Mouse (Mus musculus): ENCODE data around the gene Tmem167. TPM values are rescaled to one million over a fixed set of nuclear protein-coding genes. Genes with fewer than 3 reads are reported as not detected.
"Not testable (repeated sequence)": the region's sequence is repeated elsewhere in the genome, so short reads cannot be mapped to it uniquely, and the experiment has no call there.

Gene Tmem167
- polyA plus RNA-seq (2014; fragmentation: Nextera tagmentation; extraction: Ambion mirVana), result 60.5 and 65.6 TPM in 2 replicates

- ATAC-seq (replicated peaks; ENCODE audit: low FRiP score), result peak; percentile 100
- Histone ChIP-seq H3K9me3 (ENCODE audit: control insufficient read depth, low read length) (no peaks in the 10 kb centered on the region), H3K9ac (ENCODE audit: low read length) (peak within 1 kb of the TSS; percentile 92), H3K27me3 (ENCODE audit: control insufficient read depth, insufficient read depth, low read length) (no peaks in the 10 kb centered on the region), H3K27ac (ENCODE audit: low read depth, low read length) (peak within 1 kb of the TSS; percentile 68), H3K4me3 (ENCODE audit: low read depth, low read length) (peak within 1 kb of the TSS; percentile 86), H3K36me3 (ENCODE audit: control insufficient read depth, insufficient read depth, low read length) (no peaks in the 10 kb centered on the region), H3K4me2 (ENCODE audit: low read depth, low read length, severe bottlenecking) (peak within 1 kb of the TSS; percentile 88), H3K4me1 (replicated peaks; ENCODE audit: control insufficient read depth, insufficient read depth, low read length) (no peaks in the 10 kb centered on the region)
- 2% methylated on average over 39 of the region's 41 CpGs for WGBS
- DNase-seq (ENCODE audit: low spot score), result peak; percentile 94
These were observed at the start of gene Tmem167, which contains the start of gene Xrcc4 for GRCm38 (mm10) chr13:90088962-90089824. Gene Tmem167, plus strand, starts transcription at chr13:90089123. Gene Xrcc4, minus strand, starts transcription at chr13:90089608.

GRCm38 (mm10) chr13:90039613-90040012 is 49.3 kb upstream of the Tmem167 start:
- WGBS, result 6% methylated on average over 2 of the region's 2 CpGs
- Histone ChIP-seq H3K36me3 (ENCODE audit: control insufficient read depth, insufficient read depth, low read length) (no peaks in the 10 kb centered on the region), H3K9me3 (ENCODE audit: control insufficient read depth, low read length) (no peaks in the 10 kb centered on the region), H3K4me3 (ENCODE audit: low read depth, low read length) (no peak overlapping the region), H3K4me2 (ENCODE audit: low read depth, low read length, severe bottlenecking) (no peak overlapping the region), H3K27me3 (ENCODE audit: control insufficient read depth, insufficient read depth, low read length) (0 out of 2 replicates have a peak, but pooled peaks cover 3% of the 10 kb centered on the region), H3K9ac (ENCODE audit: low read length) (no peak overlapping the region), H3K27ac (ENCODE audit: low read depth, low read length) (no peak overlapping the region), H3K4me1 (replicated peaks; ENCODE audit: control insufficient read depth, insufficient read depth, low read length) (no peaks in the 10 kb centered on the region)
- DNase-seq (ENCODE audit: low spot score) (peak; percentile 51), ATAC-seq (replicated peaks; ENCODE audit: low FRiP score) (peak; percentile 49; the same call in 1 of the 2 replicates)

- Histone ChIP-seq H3K27me3 (ENCODE audit: control insufficient read depth, insufficient read depth, low read length) (no peaks in the 10 kb centered on the region), H3K4me2 (ENCODE audit: low read depth, low read length, severe bottlenecking) (no peak overlapping the region), H3K4me3 (ENCODE audit: low read depth, low read length) (no peak overlapping the region), H3K4me1 (replicated peaks; ENCODE audit: control insufficient read depth, insufficient read depth, low read length) (no peaks in the 10 kb centered on the region), H3K9ac (ENCODE audit: low read length) (no peak overlapping the region), H3K36me3 (ENCODE audit: control insufficient read depth, insufficient read depth, low read length) (no peaks in the 10 kb centered on the region), H3K9me3 (ENCODE audit: control insufficient read depth, low read length) (no peaks in the 10 kb centered on the region), H3K27ac (ENCODE audit: low read depth, low read length) (no peak overlapping the region)
- ATAC-seq (replicated peaks; ENCODE audit: low FRiP score), result no peak
- 79% methylated on average over 6 of the region's 6 CpGs for WGBS
- no peak for DNase-seq (ENCODE audit: low spot score)
These were observed 37.2 kb upstream of the Tmem167 start for GRCm38 (mm10) chr13:90051735-90052134.

DNA sequence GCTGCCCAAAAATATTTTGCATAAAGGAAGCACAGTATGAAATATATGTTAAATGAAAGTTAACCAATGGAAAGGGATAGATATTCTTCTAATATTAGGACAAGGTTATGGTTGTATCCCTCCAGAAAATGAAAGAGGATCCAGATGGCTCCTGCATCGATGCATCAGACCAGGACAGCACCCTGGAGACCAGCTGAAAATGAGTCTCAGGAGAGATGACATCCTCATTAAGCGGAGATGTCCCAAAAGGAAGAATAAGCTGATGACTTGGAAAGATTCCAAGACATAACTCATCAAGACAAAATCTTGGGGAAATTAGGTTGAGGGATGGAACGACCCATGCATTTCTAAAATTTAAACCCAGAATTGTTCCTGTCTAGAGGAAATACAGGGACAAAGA is 36.5 kb upstream of the Tmem167 start:
- H3K4me3 ChIP-seq (ENCODE audit: low read depth, low read length), result no peak overlapping the region

DNA sequence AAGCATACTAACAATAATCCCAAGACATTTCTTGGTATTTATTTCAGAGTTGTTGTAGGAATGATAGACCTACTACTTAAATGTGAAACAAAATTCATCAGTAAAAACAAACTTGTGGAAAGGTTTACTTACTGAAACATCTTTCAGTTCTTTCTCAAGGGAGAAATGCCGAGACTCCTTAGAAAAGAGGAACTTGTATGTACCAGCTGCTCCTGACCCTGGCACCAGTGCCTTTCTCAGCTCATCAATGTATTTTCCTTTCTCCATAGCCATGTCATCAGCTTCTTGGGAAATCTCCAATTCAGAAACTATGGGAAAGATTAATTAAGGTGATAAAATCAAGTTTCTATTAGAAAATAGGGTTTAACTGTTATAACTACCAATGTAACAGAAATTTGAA is 27.0 kb upstream of the Tmem167 start:
- ATAC-seq (replicated peaks; ENCODE audit: low FRiP score) (no peak), DNase-seq (ENCODE audit: low spot score) (no peak)
- no peaks in the 10 kb centered on the region for H3K36me3 ChIP-seq (ENCODE audit: control insufficient read depth, insufficient read depth, low read length)
- no peak overlapping the region for H3K4me2 ChIP-seq (ENCODE audit: low read depth, low read length, severe bottlenecking)
- no peaks in the 10 kb centered on the region for H3K27me3 ChIP-seq (ENCODE audit: control insufficient read depth, insufficient read depth, low read length)
- H3K4me1 ChIP-seq (replicated peaks; ENCODE audit: control insufficient read depth, insufficient read depth, low read length), result no peaks in the 10 kb centered on the region
- H3K27ac ChIP-seq (ENCODE audit: low read depth, low read length), result no peak overlapping the region
- WGBS, result 91% methylated on average over 1 of the region's 1 CpGs
- H3K9ac ChIP-seq (ENCODE audit: low read length), result no peak overlapping the region
- no peak overlapping the region for H3K4me3 ChIP-seq (ENCODE audit: low read depth, low read length)
- no peaks in the 10 kb centered on the region for H3K9me3 ChIP-seq (ENCODE audit: control insufficient read depth, low read length)

More for the DNA sequence above, 36.5 kb upstream of the Tmem167 start:
- no peaks in the 10 kb centered on the region for H3K27me3 ChIP-seq (ENCODE audit: control insufficient read depth, insufficient read depth, low read length)
- no peaks in the 10 kb centered on the region for H3K9me3 ChIP-seq (ENCODE audit: control insufficient read depth, low read length)
- no peak overlapping the region for H3K9ac ChIP-seq (ENCODE audit: low read length)
- H3K4me2 ChIP-seq (ENCODE audit: low read depth, low read length, severe bottlenecking), result no peak overlapping the region
- DNase-seq (ENCODE audit: low spot score) (no peak), ATAC-seq (replicated peaks; ENCODE audit: low FRiP score) (no peak)
- WGBS, result 84% methylated on average over 3 of the region's 3 CpGs
- H3K36me3 ChIP-seq (ENCODE audit: control insufficient read depth, insufficient read depth, low read length), result no peaks in the 10 kb centered on the region
- H3K4me1 ChIP-seq (replicated peaks; ENCODE audit: control insufficient read depth, insufficient read depth, low read length), result no peaks in the 10 kb centered on the region
- no peak overlapping the region for H3K27ac ChIP-seq (ENCODE audit: low read depth, low read length)

- Histone ChIP-seq H3K27ac (ENCODE audit: low read depth, low read length) (peak overlapping the region; percentile 68), H3K9ac (ENCODE audit: low read length) (peak overlapping the region; percentile 92), H3K27me3 (ENCODE audit: control insufficient read depth, insufficient read depth, low read length) (no peaks in the 10 kb centered on the region), H3K4me2 (ENCODE audit: low read depth, low read length, severe bottlenecking) (peak overlapping the region; percentile 88), H3K4me3 (ENCODE audit: low read depth, low read length) (peak overlapping the region; percentile 86), H3K9me3 (ENCODE audit: control insufficient read depth, low read length) (no peaks in the 10 kb centered on the region), H3K4me1 (replicated peaks; ENCODE audit: control insufficient read depth, insufficient read depth, low read length) (no peaks in the 10 kb centered on the region), H3K36me3 (ENCODE audit: control insufficient read depth, insufficient read depth, low read length) (no peaks in the 10 kb centered on the region)
- no peak for DNase-seq (ENCODE audit: low spot score)
- ATAC-seq (replicated peaks; ENCODE audit: low FRiP score), result no peak; the same call in 1 of the 2 replicates
- WGBS, result under 1% methylated on average over 27 of the region's 27 CpGs
These were observed 881 bp downstream of the Tmem167 start for GRCm38 (mm10) chr13:90089825-90090183.

DNA sequence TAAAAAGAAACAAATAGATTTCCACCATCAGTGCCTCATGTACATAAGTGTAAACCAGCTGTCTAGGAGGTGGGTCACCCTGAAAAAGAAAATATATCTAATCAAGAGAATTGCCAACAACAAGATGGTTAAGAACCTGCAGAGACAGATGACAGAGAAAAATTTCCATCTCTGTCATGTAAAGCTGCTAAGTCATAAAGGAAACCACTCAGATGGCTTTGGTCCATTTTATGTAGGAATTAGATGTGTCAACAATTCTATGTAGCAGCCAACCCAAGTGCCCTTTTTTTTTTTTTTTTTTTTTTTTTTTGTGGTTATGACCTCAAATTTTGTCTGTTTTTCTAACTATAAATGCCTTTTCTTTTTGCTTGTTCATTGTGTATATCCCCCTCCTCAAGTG is 12.6 kb downstream of the Tmem167 start:
- no peak for ATAC-seq (replicated peaks; ENCODE audit: low FRiP score)
- H3K4me3 ChIP-seq (ENCODE audit: low read depth, low read length), result no peak overlapping the region
- no peaks in the 10 kb centered on the region for H3K27me3 ChIP-seq (ENCODE audit: control insufficient read depth, insufficient read depth, low read length)
- no peaks in the 10 kb centered on the region for H3K4me1 ChIP-seq (replicated peaks; ENCODE audit: control insufficient read depth, insufficient read depth, low read length)
- no peak overlapping the region for H3K9ac ChIP-seq (ENCODE audit: low read length)
- H3K27ac ChIP-seq (ENCODE audit: low read depth, low read length), result no peak overlapping the region
- DNase-seq (ENCODE audit: low spot score), result no peak
- H3K4me2 ChIP-seq (ENCODE audit: low read depth, low read length, severe bottlenecking), result no peak overlapping the region
- no peaks in the 10 kb centered on the region for H3K9me3 ChIP-seq (ENCODE audit: control insufficient read depth, low read length)
- H3K36me3 ChIP-seq (ENCODE audit: control insufficient read depth, insufficient read depth, low read length), result no peaks in the 10 kb centered on the region; the same call in 1 of the 2 replicates

GRCm38 (mm10) chr13:90106139-90106538 is 17.2 kb downstream of the Tmem167 start:
- DNase-seq (ENCODE audit: low spot score) (no peak), ATAC-seq (replicated peaks; ENCODE audit: low FRiP score) (no peak)
- Histone ChIP-seq H3K4me3 (ENCODE audit: low read depth, low read length) (no peak overlapping the region), H3K36me3 (ENCODE audit: control insufficient read depth, insufficient read depth, low read length) (no peaks in the 10 kb centered on the region; the same call in 1 of the 2 replicates), H3K4me1 (replicated peaks; ENCODE audit: control insufficient read depth, insufficient read depth, low read length) (no peaks in the 10 kb centered on the region), H3K9ac (ENCODE audit: low read length) (no peak overlapping the region), H3K27me3 (ENCODE audit: control insufficient read depth, insufficient read depth, low read length) (no peaks in the 10 kb centered on the region), H3K4me2 (ENCODE audit: low read depth, low read length, severe bottlenecking) (no peak overlapping the region), H3K9me3 (ENCODE audit: control insufficient read depth, low read length) (no peaks in the 10 kb centered on the region), H3K27ac (ENCODE audit: low read depth, low read length) (no peak overlapping the region)
- WGBS, result 96% methylated on average over 7 of the region's 7 CpGs

- not testable (repeated sequence) for H3K27ac ChIP-seq (ENCODE audit: low read depth, low read length)
These were observed 19.8 kb downstream of the Tmem167 start for GRCm38 (mm10) chr13:90108746-90109145.

More at GRCm38 (mm10) chr13:90108746-90109145, 19.8 kb downstream of the Tmem167 start:
- H3K27me3 ChIP-seq (ENCODE audit: control insufficient read depth, insufficient read depth, low read length); H3K4me2 ChIP-seq (ENCODE audit: low read depth, low read length, severe bottlenecking); H3K4me1 ChIP-seq (replicated peaks; ENCODE audit: control insufficient read depth, insufficient read depth, low read length); DNase-seq (ENCODE audit: low spot score); H3K36me3 ChIP-seq (ENCODE audit: control insufficient read depth, insufficient read depth, low read length); H3K9me3 ChIP-seq (ENCODE audit: control insufficient read depth, low read length); H3K9ac ChIP-seq (ENCODE audit: low read length); ATAC-seq (replicated peaks; ENCODE audit: low FRiP score); H3K4me3 ChIP-seq (ENCODE audit: low read depth, low read length): not testable (repeated sequence)
- WGBS, result 93% methylated on average over 5 of the region's 5 CpGs
